Mouse (Mus musculus): Measurements from ENCODE around the gene Gm14525. TPM values are rescaled to one million over a fixed set of nuclear protein-coding genes. Genes with fewer than 3 reads are reported as not detected.
"Not testable (repeated sequence)": the region's sequence is repeated elsewhere in the genome, so short reads cannot be mapped to it uniquely, and the experiment has no call there.

The Gm14525 gene
- not detected for total RNA-seq (2021)

- DNase-seq (ENCODE audit: low spot score); intact Hi-C loops (cut with DNase I): not testable (repeated sequence)
These were observed at the start of gene Gm14525 for GRCm38 (mm10) chrX:26702538-26702937. Gene Gm14525 (minus strand): TSS chrX:26702638.

Other genes starting within 250 kb of the Gm14525 start
- not detected for gene Slx, start 157.1 kb downstream of the Gm14525 start, total RNA-seq (2021)
- not detected for gene Gm6121, start 233.1 kb upstream of the Gm14525 start, total RNA-seq (2021)